Mouse (Mus musculus) limb, embryonic 14.5 days (tissue): ENCODE measurements at regions not wholly inside any gene's neighbourhood (a gene's known extent, or its start where the extent isn't known, plus 50 kb on each side); places are given as distances from the start of the nearest gene placed in this dataset.

Experiments
- ATAC-seq: fragments of 200-750 bp; cut with Nextera tagmentation; 2 replicates; pipeline ENCODE4 v1.8.0; 2017; ENCODE audit warnings: low read depth, moderate number of reproducible peaks, moderate TSS enrichment; ENCODE audit not compliant: low FRiP score
- DNase-seq: peaks from one replicate; pipeline ENCODE4 v3.0.0-alpha.2; 2015; ENCODE audit warnings: low spot score
- H3K27ac ChIP-seq: fragments of 300-500 bp; sonication (generic); replicated peaks from 2 replicates; pipeline ENCODE4 v1.5.1; 2014; ENCODE audit warnings: low read depth, mild to moderate bottlenecking, low read length, moderate library complexity, mixed read lengths
- H3K27me3 ChIP-seq: fragments of 300-500 bp; sonication (generic); 2 replicates; pipeline ENCODE4 v1.6.1; 2014; ENCODE audit warnings: low read length, mixed read lengths; ENCODE audit not compliant: control insufficient read depth, insufficient read depth
- H3K36me3 ChIP-seq: fragments of 300-500 bp; sonication (generic); 2 replicates; pipeline ENCODE4 v1.6.1; 2014; ENCODE audit warnings: mild to moderate bottlenecking, low read length, moderate library complexity, mixed read lengths; ENCODE audit not compliant: control insufficient read depth, insufficient read depth
- H3K4me1 ChIP-seq: fragments of 300-500 bp; sonication (generic); 2 replicates; pipeline ENCODE4 v1.6.1; 2014; ENCODE audit warnings: antibody characterized with exemption, low read length, mixed read lengths; ENCODE audit not compliant: control insufficient read depth, insufficient read depth
- H3K4me2 ChIP-seq: fragments of 300-500 bp; sonication (generic); replicated peaks from 2 replicates; pipeline ENCODE4 v1.6.1; 2014; ENCODE audit warnings: low read depth, mild to moderate bottlenecking, low read length, moderate library complexity; ENCODE audit not compliant: severe bottlenecking
- H3K4me3 ChIP-seq: fragments of 300-500 bp; sonication (generic); replicated peaks from 2 replicates; pipeline ENCODE4 v1.5.1; 2014; ENCODE audit warnings: low read length
- H3K9ac ChIP-seq: fragments of 300-500 bp; sonication (generic); 2 replicates; pipeline ENCODE4 v1.6.1; 2014; ENCODE audit warnings: mild to moderate bottlenecking, low read depth, low read length, moderate library complexity; ENCODE audit not compliant: severe bottlenecking
- H3K9me3 ChIP-seq: fragments of 300-500 bp; sonication (generic); 2 replicates; pipeline ENCODE4 v1.6.1; 2016; ENCODE audit warnings: low read length; ENCODE audit not compliant: control insufficient read depth
- POLR2A ChIP-seq: fragments of 200-500 bp; IDR thresholded peaks from 2 replicates; pipeline ENCODE4 v1.8.0; 2012; ENCODE audit warnings: inconsistent platforms, mild to moderate bottlenecking, moderate library complexity, borderline replicate concordance; ENCODE audit not compliant: insufficient read depth, insufficient read length; ENCODE audit errors: extremely low read depth
- WGBS: fragments of 180-500 bp; shearing (Covaris S2); extraction: QIAGEN DNeasy Blood & Tissue Kit; methylation state at CpG from one replicate; pipeline ENCODE4 v1.1.7; 2014; 5-methylcytosine and 5-hydroxymethylcytosine counted together

- no peaks in the 10 kb centered on the region for H3K9me3 ChIP-seq
- no peaks in the 10 kb centered on the region for H3K27me3 ChIP-seq
- no peak overlapping the region for H3K9ac ChIP-seq
- ATAC-seq (no peak), DNase-seq (no peak)
- no peak overlapping the region for H3K4me3 ChIP-seq
- no peak overlapping the region for H3K4me2 ChIP-seq
- no peaks in the 10 kb centered on the region for H3K36me3 ChIP-seq
- no peak overlapping the region for H3K27ac ChIP-seq
- TF ChIP-seq POLR2A = no peak
- 60% methylated on average over 3 of the region's 3 CpGs for WGBS
- no peaks in the 10 kb centered on the region for H3K4me1 ChIP-seq
Observed at GRCm38 (mm10) chr5:73942950-73943349, 125.3 kb downstream of the Usp46 start.

DNA sequence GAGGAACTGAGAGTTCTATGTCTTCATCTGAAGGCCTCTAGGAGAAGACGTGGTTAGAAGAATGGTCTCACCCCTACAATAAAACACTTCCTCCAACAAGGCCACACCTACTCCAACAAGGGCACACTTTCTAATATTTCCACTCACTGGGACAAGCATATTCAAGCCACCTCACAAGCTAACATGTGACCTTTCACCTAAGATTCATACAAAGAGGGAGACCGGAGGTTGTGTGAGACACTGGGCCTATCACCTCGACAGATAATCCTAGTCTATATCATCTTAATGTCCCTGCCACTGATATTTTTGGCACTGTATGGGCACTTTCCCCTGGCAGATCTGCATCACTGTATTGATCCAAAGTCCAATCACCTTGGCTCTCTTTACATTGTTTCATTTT lies 122.6 kb downstream of the Usp46 start:
- Histone ChIP-seq H3K4me2 (no peak overlapping the region), H3K27ac (no peak overlapping the region), H3K4me1 (no peaks in the 10 kb centered on the region), H3K4me3 (no peak overlapping the region), H3K9me3 (no peaks in the 10 kb centered on the region; the same call in 1 of the 2 replicates), H3K9ac (no peak overlapping the region), H3K27me3 (no peaks in the 10 kb centered on the region), H3K36me3 (no peaks in the 10 kb centered on the region)
- ATAC-seq (no peak), DNase-seq (no peak)
- WGBS = 91% methylated on average over 3 of the region's 3 CpGs
- TF ChIP-seq POLR2A = no peak

- H3K9ac ChIP-seq = no peak overlapping the region
- H3K4me3 ChIP-seq = no peak overlapping the region
- WGBS = 86% methylated on average over 6 of the region's 6 CpGs
- no peak overlapping the region for H3K27ac ChIP-seq
- ATAC-seq (no peak), DNase-seq (no peak)
- TF ChIP-seq POLR2A = no peak
- no peaks in the 10 kb centered on the region for H3K36me3 ChIP-seq
- H3K9me3 ChIP-seq = no peaks in the 10 kb centered on the region; the same call in 1 of the 2 replicates
- H3K4me1 ChIP-seq = peaks cover 4% of the 10 kb centered on the region
- no peaks in the 10 kb centered on the region for H3K27me3 ChIP-seq
- H3K4me2 ChIP-seq = no peak overlapping the region
Observed at GRCm38 (mm10) chr5:73946164-73946563, 122.1 kb downstream of the Usp46 start.

GRCm38 (mm10) chr5:73948031-73948899 lies 120.0 kb downstream of the Usp46 start:
- Histone ChIP-seq H3K9ac (no peak overlapping the region), H3K27me3 (no peaks in the 10 kb centered on the region), H3K9me3 (no peaks in the 10 kb centered on the region; the same call in 1 of the 2 replicates), H3K27ac (no peak overlapping the region), H3K4me1 (peaks cover 8% of the 10 kb centered on the region), H3K4me2 (no peak overlapping the region), H3K36me3 (no peaks in the 10 kb centered on the region), H3K4me3 (no peak overlapping the region)
- TF ChIP-seq POLR2A = no peak
- 82% methylated on average over 9 of the region's 9 CpGs for WGBS
- ATAC-seq (no peak), DNase-seq (no peak)
